Mouse (Mus musculus): ENCODE measurements around the gene Gm43720.
A peak's percentile ranks its signal among the peaks of the same experiment; 100 is the strongest.
"Not testable (repeated sequence)": the region's sequence is repeated elsewhere in the genome, so short reads cannot be mapped to it uniquely, and the experiment has no call there.

Gene Gm43720

GRCm38 (mm10) chr5:138260834-138261233 is 18.9 kb downstream of the Gm43720 start:
- DNase-seq, result no peak

- DNase-seq, result no peak
Observed at GRCm38 (mm10) chr5:138260051-138260450, 19.7 kb downstream of the Gm43720 start.

GRCm38 (mm10) chr5:138258993-138259392 is 20.8 kb downstream of the Gm43720 start:
- DNase-seq, result no peak

GRCm38 (mm10) chr5:138258542-138258941 is 21.2 kb downstream of the Gm43720 start:
- no peak for DNase-seq

- DNase-seq, result no peak
Observed at GRCm38 (mm10) chr5:138258078-138258477, 21.7 kb downstream of the Gm43720 start.

GRCm38 (mm10) chr5:138257585-138257978 is 22.2 kb downstream of the Gm43720 start:
- DNase-seq, result no peak

GRCm38 (mm10) chr5:138256966-138257584 is 22.7 kb downstream of the Gm43720 start:
- peak; percentile 61 for DNase-seq

GRCm38 (mm10) chr5:138256094-138256467 is 23.7 kb downstream of the Gm43720 start:
- no peak for DNase-seq

GRCm38 (mm10) chr5:138255353-138256093 is 24.2 kb downstream of the Gm43720 start, which contains the start of gene Lamtor4:
TSS of gene Lamtor4 (plus strand) at chr5:138255482.
- DNase-seq, result peak; percentile 99

GRCm38 (mm10) chr5:138253061-138253460 is 26.7 kb downstream of the Gm43720 start:
- no peak for DNase-seq

GRCm38 (mm10) chr5:138251144-138251543 is 28.6 kb downstream of the Gm43720 start:
- DNase-seq, result no peak

GRCm38 (mm10) chr5:138241511-138241910 is 38.2 kb downstream of the Gm43720 start:
- peak; percentile 21 for DNase-seq

GRCm38 (mm10) chr5:138234224-138234623 is 45.5 kb downstream of the Gm43720 start:
- DNase-seq, result no peak

GRCm38 (mm10) chr5:138233778-138234177 is 46.0 kb downstream of the Gm43720 start:
- DNase-seq, result no peak

GRCm38 (mm10) chr5:138229511-138229910 is 50.2 kb downstream of the Gm43720 start:
- no peak for DNase-seq

GRCm38 (mm10) chr5:138228026-138228425 is 51.7 kb downstream of the Gm43720 start:
- peak; percentile 68 for DNase-seq

- peak; percentile 22 for DNase-seq
Observed at GRCm38 (mm10) chr5:138227367-138227766, 52.4 kb downstream of the Gm43720 start.

- no peak for DNase-seq
Observed at GRCm38 (mm10) chr5:138226491-138226890, 53.3 kb downstream of the Gm43720 start.

GRCm38 (mm10) chr5:138225700-138226099 is 54.1 kb downstream of the Gm43720 start, which contains the start of gene Nxpe5:
TSS of gene Nxpe5 (plus strand) at chr5:138225898.
- no peak for DNase-seq

GRCm38 (mm10) chr5:138223287-138223686 is 56.5 kb downstream of the Gm43720 start:
- no peak for DNase-seq

- peak; percentile 89 for DNase-seq
Observed at GRCm38 (mm10) chr5:138222111-138222510, 57.6 kb downstream of the Gm43720 start.

GRCm38 (mm10) chr5:138219864-138220263 is 59.9 kb downstream of the Gm43720 start:
- DNase-seq, result no peak

GRCm38 (mm10) chr5:138216632-138217031 is 63.1 kb downstream of the Gm43720 start:
- DNase-seq, result not testable (repeated sequence)
